Mouse (Mus musculus) CH12.LX (cell line): ENCODE results near the gene Rxfp1.

Source experiments
- CTCF ChIP-seq, 2 experiments: IDR thresholded peaks in 1 of 2; conservative IDR thresholded peaks in 1 of 2; 2 replicates each; pipeline ENCODE4 v1.5.1; 2011 to 2012; ENCODE audit warnings: low read depth in 2 of 2, low read length in 2 of 2, improper control_type of control experiment in 1 of 2, inconsistent platforms in 1 of 2, mild to moderate bottlenecking in 1 of 2, moderate library complexity in 1 of 2
- EP300 ChIP-seq: IDR thresholded peaks from 2 replicates; pipeline ENCODE4 v1.6.1; 2011; ENCODE audit warnings: low read length, improper control_type of control experiment
- GABPA ChIP-seq: IDR thresholded peaks from 2 replicates; pipeline ENCODE4 v1.6.1; 2012; ENCODE audit warnings: low read depth, low read length, improper control_type of control experiment, inconsistent platforms; ENCODE audit not compliant: insufficient replicate concordance
- IRF4 ChIP-seq: IDR thresholded peaks from 2 replicates; pipeline ENCODE4 v1.6.1; 2014; ENCODE audit warnings: low read depth, mild to moderate bottlenecking, inconsistent platforms, low read length, improper control_type of control experiment
- JUN ChIP-seq: IDR thresholded peaks from 2 replicates; pipeline ENCODE4 v1.6.1; 2011; ENCODE audit warnings: low read depth, mild to moderate bottlenecking, low read length, improper control_type of control experiment, moderate library complexity; ENCODE audit not compliant: insufficient read depth
- MAFK ChIP-seq: IDR thresholded peaks from 2 replicates; pipeline ENCODE4 v1.6.1; 2011; ENCODE audit warnings: low read length, improper control_type of control experiment; ENCODE audit not compliant: insufficient replicate concordance
- MEF2A ChIP-seq: IDR thresholded peaks from 2 replicates; pipeline ENCODE4 v1.6.1; 2014; ENCODE audit warnings: low read depth, mild to moderate bottlenecking, inconsistent platforms, low read length, improper control_type of control experiment, borderline replicate concordance
- RAD21 ChIP-seq: IDR thresholded peaks from 2 replicates; pipeline ENCODE4 v1.6.1; 2011; ENCODE audit warnings: low read depth, mild to moderate bottlenecking, low read length, improper control_type of control experiment, moderate library complexity
- ZKSCAN1 ChIP-seq: IDR thresholded peaks from 2 replicates; pipeline ENCODE4 v1.6.1; 2012; ENCODE audit warnings: low read depth, inconsistent platforms, low read length, improper control_type of control experiment, borderline replicate concordance
- ZMIZ1 ChIP-seq: IDR thresholded peaks from 2 replicates; pipeline ENCODE4 v1.6.1; 2012; ENCODE audit warnings: low read depth, mild to moderate bottlenecking, inconsistent platforms, low read length, improper control_type of control experiment

- TF ChIP-seq MEF2A = no peak
- TF ChIP-seq CTCF (conservative IDR thresholded peaks at IDR 0.05 in 1 of 2, IDR thresholded peaks at IDR 0.05 in 1 of 2; ENCODE audit: low read depth in 2 of 2, low read length in 2 of 2) = no peak
- TF ChIP-seq IRF4 = no peak
- no peak for TF ChIP-seq MAFK
- no peak for TF ChIP-seq RAD21
- no peak for TF ChIP-seq ZKSCAN1
- TF ChIP-seq ZMIZ1 = no peak
- TF ChIP-seq JUN = no peak
- no peak for TF ChIP-seq GABPA
- TF ChIP-seq EP300 = no peak
These were observed 31.2 kb downstream of the Rxfp1 start for GRCm38 (mm10) chr3:79706436-79706835.
